Mouse (Mus musculus): Measurements from ENCODE around the gene Dnajc3. TPM values are rescaled to one million over a fixed set of nuclear protein-coding genes. Genes with fewer than 3 reads are reported as not detected.
"Not testable (repeated sequence)": the region's sequence is repeated elsewhere in the genome, so short reads cannot be mapped to it uniquely, and the experiment has no call there.

Gene Dnajc3
- total RNA-seq, 2 experiments from 2014 or later: 41.0 to 42.9 TPM

DNA sequence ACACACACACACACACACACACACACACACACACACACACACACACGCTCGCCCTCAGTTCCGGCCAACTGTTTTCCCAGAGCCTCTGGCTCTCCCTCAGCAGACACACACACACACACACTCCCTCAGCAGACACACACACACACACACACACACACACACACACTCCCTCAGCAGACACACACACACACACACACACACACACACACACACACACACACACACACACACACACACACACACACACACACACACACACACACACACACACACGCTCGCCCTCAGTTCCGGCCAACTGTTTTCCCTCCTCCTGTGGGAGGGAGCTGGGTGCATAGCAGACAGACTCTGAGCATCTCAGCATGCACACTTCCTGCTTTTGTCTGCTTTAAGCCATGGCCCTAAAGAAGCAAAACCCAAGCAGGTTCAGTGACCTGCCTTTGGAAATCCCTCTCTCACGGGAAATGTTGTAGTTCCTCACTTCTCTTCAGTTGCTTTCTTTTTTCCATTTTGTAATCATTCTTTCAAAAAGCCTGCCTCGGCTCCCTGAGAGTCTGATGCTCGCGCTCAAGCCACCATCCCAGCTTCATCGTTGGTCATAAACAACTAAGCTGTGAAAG lies 44.8 kb downstream of the Dnajc3 start:
- DNase-seq (ENCODE audit: low spot score in 2 of 2): not testable (repeated sequence)

DNA sequence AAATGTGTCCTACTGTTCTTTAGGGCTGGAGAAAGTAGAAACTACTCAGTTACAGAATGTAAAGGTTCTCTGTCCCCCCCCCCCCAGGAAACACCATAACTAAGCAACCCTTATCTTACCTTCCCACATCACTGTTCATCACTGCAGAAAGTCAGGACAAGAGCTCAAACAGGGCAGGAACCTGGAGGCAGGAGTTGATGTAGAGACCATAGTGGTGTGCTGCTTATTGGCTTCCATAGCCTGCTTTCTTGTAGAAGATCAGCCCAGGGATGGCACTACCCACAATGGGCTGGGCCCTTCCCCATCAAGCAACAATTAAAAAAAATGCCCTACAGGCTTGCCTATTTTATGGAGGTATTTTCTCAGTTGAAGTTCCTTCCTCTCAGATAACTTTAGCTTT lies 45.6 kb downstream of the Dnajc3 start:
- DNase-seq (ENCODE audit: low spot score in 2 of 2): no peak

- no peak for DNase-seq (ENCODE audit: low spot score in 2 of 2)
These were observed 46.4 kb downstream of the Dnajc3 start for GRCm38 (mm10) chr14:118984161-118984560.

DNA sequence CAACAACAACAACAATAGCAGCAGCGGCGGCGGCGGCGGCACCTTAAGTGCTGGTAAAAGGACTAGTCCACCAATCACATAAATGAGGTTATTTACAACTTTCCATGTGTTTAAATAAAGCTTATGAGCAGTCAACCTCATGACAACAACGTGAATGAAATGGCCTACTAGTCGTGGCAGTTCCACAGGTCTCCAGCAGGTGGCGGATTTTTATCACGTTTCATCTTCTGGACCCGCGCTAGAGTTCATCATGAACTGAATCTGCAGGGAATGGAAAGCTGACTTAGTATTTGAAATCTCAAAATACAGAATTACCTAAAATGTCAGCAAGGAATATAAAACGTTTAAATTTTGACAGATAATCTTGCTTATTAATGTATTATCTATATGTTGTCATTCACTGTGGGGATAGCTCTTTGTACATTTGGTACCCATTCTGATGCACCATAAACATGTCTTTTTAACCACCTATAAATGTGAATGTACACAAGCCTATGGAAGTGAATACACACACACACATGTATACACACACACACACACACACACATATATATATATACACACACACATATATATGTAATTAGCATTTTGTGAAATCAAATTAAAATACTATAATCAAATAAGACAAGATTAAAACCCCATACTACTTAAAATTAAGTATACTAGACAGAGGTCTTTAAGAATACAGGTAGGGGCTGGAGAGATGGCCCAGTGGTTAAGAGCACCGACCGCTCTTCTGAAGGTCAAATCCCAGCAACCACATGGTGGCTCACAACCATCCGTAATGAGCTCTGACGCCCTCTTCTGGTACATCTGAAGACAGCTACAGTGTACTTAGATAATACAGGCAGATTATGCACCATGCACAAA lies 49.1 kb downstream of the Dnajc3 start:
- DNase-seq (ENCODE audit: low spot score in 2 of 2): peak in 1 of 2 experiments; percentile 88

DNA sequence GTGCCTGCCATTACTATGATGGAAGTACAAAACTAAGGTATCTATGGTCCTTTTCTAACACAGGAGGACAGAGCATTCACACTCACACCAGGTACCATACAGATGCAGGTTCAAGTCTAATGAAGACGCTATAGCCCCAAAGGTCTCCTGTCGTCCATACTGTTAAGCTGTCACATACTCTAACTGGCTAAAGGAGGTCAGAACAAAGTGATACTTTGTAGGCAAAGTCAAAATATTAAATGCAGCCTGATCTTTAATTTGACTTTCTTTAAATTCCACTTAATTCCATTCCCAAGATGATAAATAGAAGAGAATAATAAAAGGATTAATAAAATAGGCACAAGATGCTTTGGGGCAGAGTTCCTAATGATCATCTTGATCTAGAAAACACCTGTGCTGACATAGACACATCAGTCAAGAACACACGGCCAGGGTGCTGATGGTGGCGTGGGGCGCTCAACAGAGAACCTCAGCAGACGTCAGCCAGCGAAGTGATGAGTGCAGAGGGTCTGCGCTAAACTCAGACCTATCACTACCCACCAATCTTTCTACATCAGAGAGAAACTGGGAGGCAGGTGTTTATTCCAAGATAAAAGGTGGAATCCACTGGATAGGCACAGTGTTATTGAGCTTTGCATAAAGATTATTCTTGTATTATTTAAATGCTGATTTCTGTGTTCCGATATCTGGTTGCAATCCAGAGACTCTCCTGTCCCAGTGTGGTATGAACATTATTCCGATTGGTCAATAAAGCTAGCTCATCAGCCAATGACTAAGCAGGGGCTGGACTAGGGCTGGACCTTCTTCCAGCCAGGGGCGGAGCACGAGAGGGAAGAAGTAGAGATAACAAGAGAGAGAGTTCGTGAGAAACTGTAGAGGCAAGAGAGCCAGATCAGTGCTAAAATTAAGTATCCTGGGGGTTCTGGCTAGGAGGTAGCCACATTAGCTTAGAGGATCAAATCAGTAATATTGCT lies 50.0 kb downstream of the Dnajc3 start:
- DNase-seq (ENCODE audit: low spot score in 2 of 2): no peak

- DNase-seq (ENCODE audit: low spot score in 2 of 2): no peak
These were observed 57.6 kb downstream of the Dnajc3 start for GRCm38 (mm10) chr14:118995226-118995925.

GRCm38 (mm10) chr14:119003320-119003719 lies 65.5 kb downstream of the Dnajc3 start:
- no peak for DNase-seq (ENCODE audit: low spot score in 2 of 2)

- no peak for DNase-seq (ENCODE audit: low spot score in 2 of 2)
These were observed 68.1 kb downstream of the Dnajc3 start for GRCm38 (mm10) chr14:119005834-119006233.

GRCm38 (mm10) chr14:119006441-119007102 lies 68.8 kb downstream of the Dnajc3 start:
- DNase-seq (ENCODE audit: low spot score in 2 of 2): peak in 1 of 2 experiments; percentile 37

GRCm38 (mm10) chr14:119007103-119007951 lies 69.6 kb downstream of the Dnajc3 start:
- peak; percentile 94 to 98 for DNase-seq (ENCODE audit: low spot score in 2 of 2)

DNA sequence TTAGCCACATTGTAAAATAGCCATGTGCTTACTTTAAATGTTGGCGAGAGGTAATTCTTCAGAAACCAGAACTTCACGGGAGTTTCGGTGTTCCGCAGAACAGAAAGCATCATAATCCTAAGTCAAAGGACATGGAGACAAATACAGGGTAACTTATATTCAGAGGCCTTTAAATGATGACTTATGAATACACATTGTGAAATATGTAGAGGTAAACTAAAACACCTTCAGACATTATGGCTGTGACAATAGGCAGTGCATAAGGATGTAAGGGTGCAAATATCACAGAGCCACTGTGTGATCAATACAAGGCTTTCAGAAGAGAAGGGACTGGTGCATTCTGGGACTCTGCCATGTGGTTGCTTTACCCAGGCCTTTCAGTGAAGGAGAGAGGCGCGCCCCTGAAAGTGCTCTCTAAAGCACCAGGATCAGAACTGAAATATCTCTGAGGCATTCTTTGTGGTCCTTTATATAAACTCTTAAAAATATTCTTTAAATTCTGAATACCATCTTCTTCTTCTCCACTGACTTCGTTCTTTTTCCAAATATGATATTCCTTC lies 70.3 kb downstream of the Dnajc3 start:
- no peak for DNase-seq (ENCODE audit: low spot score in 2 of 2)

DNA sequence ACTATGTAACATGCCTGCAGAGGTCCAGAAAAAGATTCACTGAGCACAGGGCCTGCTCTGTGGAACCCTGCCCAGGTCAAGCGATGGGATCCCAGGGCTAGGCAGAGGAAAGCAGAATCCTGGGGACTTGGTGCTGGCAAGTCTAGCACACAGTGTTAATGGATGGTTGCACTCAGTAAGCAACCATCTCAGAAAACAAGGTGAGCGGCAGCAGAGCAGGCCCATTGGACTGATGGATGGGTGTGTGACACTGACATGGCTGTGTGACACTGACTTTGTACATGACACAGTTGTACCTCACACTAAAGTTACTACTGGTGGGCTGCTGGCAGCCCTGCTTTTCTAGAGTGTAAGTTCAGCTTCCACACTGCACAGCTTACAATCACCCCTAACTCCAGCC lies 71.8 kb downstream of the Dnajc3 start:
- DNase-seq (ENCODE audit: low spot score in 2 of 2): no peak

- peak; percentile 75 to 84 for DNase-seq (ENCODE audit: low spot score in 2 of 2)
These were observed 75.0 kb downstream of the Dnajc3 start for GRCm38 (mm10) chr14:119012607-119013431.

GRCm38 (mm10) chr14:119013549-119013948 lies 75.8 kb downstream of the Dnajc3 start:
- peak in 1 of 2 experiments; percentile 58 for DNase-seq (ENCODE audit: low spot score in 2 of 2)

- DNase-seq (ENCODE audit: low spot score in 2 of 2): no peak
These were observed 88.1 kb downstream of the Dnajc3 start for GRCm38 (mm10) chr14:119025889-119026288.

DNA sequence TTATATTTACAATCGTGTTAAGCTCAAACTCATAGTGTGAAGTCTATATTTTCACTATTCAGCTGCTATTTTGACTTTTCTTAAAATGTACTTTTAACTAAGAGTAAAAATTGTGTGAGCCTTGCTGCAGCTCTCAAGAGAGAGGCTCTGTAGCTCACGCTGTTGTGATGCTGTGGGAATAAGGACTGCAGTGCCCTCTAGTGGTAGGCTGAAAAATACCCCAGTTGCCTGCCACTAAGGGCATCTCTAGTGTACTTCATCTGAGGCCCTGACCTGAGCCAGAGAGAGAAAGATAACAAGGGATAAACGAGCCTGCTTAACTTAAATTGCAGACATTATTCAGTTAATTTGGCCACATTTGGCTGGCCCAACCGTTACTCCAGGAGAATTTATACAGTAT lies 89.4 kb downstream of the Dnajc3 start:
- peak in 1 of 2 experiments; percentile 80 for DNase-seq (ENCODE audit: low spot score in 2 of 2)

GRCm38 (mm10) chr14:119027675-119028253 lies 90.0 kb downstream of the Dnajc3 start:
- DNase-seq (ENCODE audit: low spot score in 2 of 2): peak in 1 of 2 experiments; percentile 30

Data from layer of hippocampus, adult 18-20 months (tissue).